Mouse (Mus musculus) kidney, embryonic 15.5 days (tissue): ENCODE measurements around the gene Prcc. TPM values are rescaled to one million over a fixed set of nuclear protein-coding genes. Genes with fewer than 3 reads are reported as not detected.

Experiments
- ATAC-seq: fragments of 200-750 bp; cut with Nextera tagmentation; replicated peaks from 2 replicates; pipeline ENCODE4 v1.8.0; 2017; ENCODE audit warnings: moderate TSS enrichment; ENCODE audit not compliant: low FRiP score
- H3K27ac ChIP-seq: fragments of 300-500 bp; sonication (generic); 2 replicates; pipeline ENCODE4 v1.5.1; 2015; ENCODE audit warnings: mild to moderate bottlenecking, inconsistent platforms
- H3K27me3 ChIP-seq: fragments of 300-500 bp; sonication (generic); 2 replicates; pipeline ENCODE4 v1.6.1; 2015; ENCODE audit warnings: inconsistent platforms
- H3K36me3 ChIP-seq: fragments of 300-500 bp; sonication (generic); 2 replicates; pipeline ENCODE4 v1.6.1; 2015; ENCODE audit warnings: inconsistent platforms
- H3K4me1 ChIP-seq: fragments of 300-500 bp; sonication (generic); 2 replicates; pipeline ENCODE4 v1.6.1; 2015; ENCODE audit warnings: inconsistent platforms
- H3K4me2 ChIP-seq: fragments of 300-500 bp; sonication (generic); 2 replicates; pipeline ENCODE4 v1.6.1; 2015; ENCODE audit warnings: moderate library complexity, mild to moderate bottlenecking, inconsistent platforms
- H3K4me3 ChIP-seq: fragments of 300-500 bp; sonication (generic); replicated peaks from 2 replicates; pipeline ENCODE4 v1.5.1; 2015; ENCODE audit warnings: mild to moderate bottlenecking, inconsistent platforms
- H3K9ac ChIP-seq: fragments of 300-500 bp; sonication (generic); 2 replicates; pipeline ENCODE4 v1.6.1; 2015; ENCODE audit warnings: mild to moderate bottlenecking, inconsistent platforms
- H3K9me3 ChIP-seq: fragments of 300-500 bp; sonication (generic); replicated peaks from 2 replicates; pipeline ENCODE4 v1.6.1; 2016; ENCODE audit warnings: inconsistent platforms
- WGBS: fragments of 180-500 bp; shearing (Covaris S2); methylation state at CpG from one replicate; pipeline ENCODE4 v1.1.7; 2015; ENCODE audit warnings: mixed read lengths; 5-methylcytosine and 5-hydroxymethylcytosine counted together
- polyA plus RNA-seq: library from polyadenylated mRNA; unstranded; fragments of >200 nt; fragmentation: Nextera tagmentation; extraction: Ambion mirVana; gene quantifications from 2 replicates; pipeline ENCODE4 v1.2.1, GENCODE M21; 2015

Prcc gene
- polyA plus RNA-seq, 1 experiment from 2014 or later: 16.1 TPM

DNA sequence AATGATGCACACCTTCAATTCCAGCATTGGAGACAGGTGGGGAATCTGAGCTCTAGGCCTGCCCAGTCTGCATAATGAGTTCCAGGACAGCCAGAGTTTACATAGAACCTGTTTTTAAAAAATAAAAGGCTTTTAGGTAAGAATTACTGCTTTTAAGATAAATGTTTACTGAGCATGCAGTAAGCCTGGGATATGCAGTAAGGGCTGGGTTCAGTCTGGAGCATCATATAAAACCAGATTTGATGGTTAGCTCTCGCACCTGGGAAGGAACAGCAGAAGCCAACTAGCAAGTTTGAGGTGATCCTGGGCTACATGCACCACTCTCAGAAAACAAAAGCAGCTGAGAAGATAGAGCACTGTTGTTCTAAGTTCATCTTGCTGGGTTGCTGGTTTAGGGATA, 33.1 kb upstream of the Prcc start:
- H3K27me3 ChIP-seq: no peaks in the 10 kb centered on the region
- peak overlapping the region; percentile 92; the same call in 1 of the 2 replicates for H3K27ac ChIP-seq
- H3K36me3 ChIP-seq: peaks cover 64% of the 10 kb centered on the region
- H3K9ac ChIP-seq: no peak overlapping the region
- H3K4me1 ChIP-seq: peaks cover 9% of the 10 kb centered on the region
- H3K9me3 ChIP-seq: no peaks in the 10 kb centered on the region
- whole genome bisulfite sequencing: 94% methylated on average over 1 of the region's 1 CpGs
- ATAC-seq: no peak
- H3K4me2 ChIP-seq: peak overlapping the region; percentile 67; the same call in 1 of the 2 replicates
- 0 out of 2 replicates have a peak overlapping the region, but pooled peaks have one; percentile 66 for H3K4me3 ChIP-seq

DNA sequence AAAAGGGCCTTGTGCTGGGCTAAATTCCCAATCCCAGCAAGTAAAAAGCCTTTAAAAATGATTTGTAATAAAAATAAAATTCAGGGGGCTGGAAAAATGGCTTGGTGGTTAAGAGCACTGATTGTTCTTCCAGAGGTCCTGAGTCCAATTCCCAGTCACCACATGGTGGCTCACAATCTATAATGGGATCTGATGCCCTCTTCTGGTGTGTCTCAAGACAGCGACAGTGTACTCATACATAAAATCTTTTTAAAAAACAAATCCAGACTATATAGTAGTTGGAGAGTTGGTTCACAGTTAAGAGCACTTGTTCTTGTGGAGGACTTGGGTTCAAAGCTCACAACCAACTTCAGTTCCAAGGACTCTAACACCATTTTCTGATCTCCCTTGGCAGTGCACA, 31.6 kb upstream of the Prcc start:
- Histone ChIP-seq H3K4me3 (no peak overlapping the region), H3K9ac (no peak overlapping the region), H3K36me3 (peaks cover 59% of the 10 kb centered on the region), H3K4me1 (peaks cover 9% of the 10 kb centered on the region), H3K9me3 (no peaks in the 10 kb centered on the region), H3K4me2 (no peak overlapping the region), H3K27me3 (no peaks in the 10 kb centered on the region), H3K27ac (no peak overlapping the region)
- no peak for ATAC-seq
- 82% methylated on average over 1 of the region's 1 CpGs for WGBS

DNA sequence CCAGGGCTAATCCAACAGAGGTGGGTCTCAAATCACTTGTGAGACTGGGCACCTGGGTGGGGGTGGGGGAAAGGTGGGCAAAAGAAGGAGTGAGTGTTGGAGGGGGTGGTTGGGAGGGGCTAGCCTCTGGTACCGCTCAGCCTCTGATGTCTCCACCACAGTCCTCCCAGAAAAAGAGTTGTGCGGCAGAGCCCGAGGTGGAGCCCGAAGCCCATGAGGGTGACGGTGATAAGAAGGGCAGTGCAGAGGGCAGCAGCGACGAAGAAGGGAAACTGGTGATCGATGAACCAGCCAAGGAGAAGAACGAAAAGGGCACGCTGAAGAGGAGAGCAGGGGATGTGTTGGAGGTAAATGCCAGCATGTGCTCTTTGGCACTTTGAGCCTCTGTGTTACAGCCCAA, 28.5 kb upstream of the Prcc start:
- Histone ChIP-seq H3K4me2 (no peak overlapping the region), H3K4me3 (no peak overlapping the region), H3K4me1 (peaks cover 25% of the 10 kb centered on the region), H3K9ac (no peak overlapping the region), H3K27ac (no peak overlapping the region), H3K36me3 (peaks cover 54% of the 10 kb centered on the region), H3K9me3 (no peaks in the 10 kb centered on the region), H3K27me3 (no peaks in the 10 kb centered on the region)
- no peak for ATAC-seq
- 94% methylated on average over 10 of the region's 10 CpGs for WGBS

DNA sequence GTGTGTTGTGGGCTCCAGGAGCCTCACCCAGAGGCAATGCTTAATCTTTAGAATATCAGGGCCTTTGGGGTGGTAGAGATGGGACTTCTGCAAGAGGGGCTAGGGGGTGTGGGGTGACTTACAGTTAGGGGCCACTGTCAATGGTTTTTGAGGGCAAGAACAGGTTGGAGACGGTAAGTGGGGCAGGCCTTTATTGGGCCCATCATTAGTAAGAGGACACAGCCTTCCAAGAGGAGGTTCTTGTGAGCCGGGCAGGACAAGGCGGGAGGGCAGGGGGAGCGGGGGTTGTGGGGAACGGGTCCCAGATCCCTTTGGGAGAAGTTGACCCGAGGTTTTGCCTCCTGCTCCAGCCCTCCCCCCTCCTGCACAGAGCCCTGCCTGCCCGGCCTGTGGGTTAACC, 28.1 kb upstream of the Prcc start:
- Histone ChIP-seq H3K27ac (no peak overlapping the region), H3K9me3 (no peaks in the 10 kb centered on the region), H3K27me3 (no peaks in the 10 kb centered on the region), H3K36me3 (peaks cover 54% of the 10 kb centered on the region), H3K4me1 (peaks cover 29% of the 10 kb centered on the region), H3K9ac (no peak overlapping the region), H3K4me3 (no peak overlapping the region), H3K4me2 (no peak overlapping the region)
- 81% methylated on average over 7 of the region's 7 CpGs for WGBS
- no peak for ATAC-seq

DNA sequence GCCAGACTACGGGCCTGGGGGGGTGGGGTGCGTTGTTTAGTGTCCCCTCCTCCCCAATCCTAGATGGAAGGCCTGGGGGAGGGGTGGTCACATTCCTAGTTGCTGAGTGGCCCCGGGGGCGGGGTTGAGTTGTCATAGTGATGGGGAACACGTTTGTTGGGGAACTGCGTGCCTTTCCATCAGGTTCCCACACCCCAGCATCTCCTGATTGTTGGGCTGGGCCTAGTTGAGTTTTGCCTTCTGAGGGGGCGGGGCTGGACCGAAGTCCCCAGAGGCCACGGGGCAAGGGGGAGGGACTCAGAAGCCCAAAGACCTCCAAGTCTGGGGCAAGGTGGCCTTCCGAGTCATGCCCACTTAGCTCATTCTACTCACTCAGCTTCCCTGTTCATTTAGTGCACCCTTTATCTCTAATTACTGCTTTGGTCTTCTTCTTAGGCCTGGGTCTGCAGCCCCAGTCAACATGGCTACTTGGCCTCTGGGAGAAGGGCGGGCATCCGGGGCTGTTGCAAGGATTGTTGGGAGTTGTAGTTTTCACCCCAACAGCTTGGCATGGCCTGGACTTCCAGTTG, 25.2 kb upstream of the Prcc start:
- Histone ChIP-seq H3K27ac (peak overlapping the region; percentile 98), H3K4me2 (peak overlapping the region; percentile 80), H3K9ac (peak overlapping the region; percentile 38; the same call in 1 of the 2 replicates), H3K9me3 (no peaks in the 10 kb centered on the region), H3K36me3 (peaks cover 31% of the 10 kb centered on the region), H3K27me3 (no peaks in the 10 kb centered on the region), H3K4me3 (peak overlapping the region; percentile 44), H3K4me1 (peaks cover 45% of the 10 kb centered on the region)
- ATAC-seq: peak; percentile 46
- WGBS: 6% methylated on average over 12 of the region's 12 CpGs

DNA sequence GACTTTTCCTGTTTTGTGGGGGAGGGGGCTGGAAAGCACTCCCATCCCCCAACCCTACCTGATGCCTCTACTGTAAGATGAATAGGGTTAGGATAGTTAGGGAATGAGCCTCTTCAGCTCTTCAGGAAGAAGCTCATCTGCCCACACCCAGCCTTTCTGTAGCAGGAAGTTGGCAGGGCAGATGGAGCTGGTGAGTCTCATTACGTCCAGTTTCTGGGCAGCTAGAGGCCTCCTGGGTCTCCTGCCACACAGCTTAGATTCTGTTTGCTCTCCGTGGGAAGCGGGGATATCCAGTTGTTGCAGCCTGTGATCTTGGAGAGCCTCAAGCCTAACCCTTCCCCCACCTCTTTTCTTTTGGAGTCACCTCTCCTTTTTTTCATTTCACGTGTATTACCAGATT, 24.5 kb upstream of the Prcc start:
- WGBS: 5% methylated on average over 4 of the region's 4 CpGs
- Histone ChIP-seq H3K4me1 (peaks cover 45% of the 10 kb centered on the region), H3K9me3 (no peaks in the 10 kb centered on the region), H3K9ac (peak overlapping the region; percentile 38; the same call in 1 of the 2 replicates), H3K36me3 (peaks cover 23% of the 10 kb centered on the region), H3K27ac (peak overlapping the region; percentile 98), H3K4me2 (peak overlapping the region; percentile 80), H3K27me3 (no peaks in the 10 kb centered on the region), H3K4me3 (peak overlapping the region; percentile 44)
- no peak for ATAC-seq

DNA sequence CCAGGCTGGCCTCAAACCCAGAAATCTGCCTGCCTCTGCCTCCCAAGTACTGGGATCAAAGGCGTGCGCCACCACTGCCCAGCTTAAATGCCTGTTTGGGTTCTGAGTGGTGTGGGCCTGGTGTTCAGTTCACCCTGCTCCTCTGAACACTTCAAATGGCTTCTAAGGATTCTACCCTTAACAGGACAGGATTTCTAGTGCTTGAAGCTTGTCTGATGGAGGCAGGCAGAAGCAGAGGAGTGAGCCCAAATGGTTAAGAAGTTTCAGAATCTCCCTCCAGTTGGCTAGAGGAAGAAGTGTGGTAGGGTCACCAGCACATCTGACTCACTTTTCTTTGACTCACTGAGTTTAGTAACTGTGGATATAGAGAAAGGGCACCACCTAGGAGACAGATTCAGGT, 24.0 kb upstream of the Prcc start:
- peaks cover 45% of the 10 kb centered on the region for H3K4me1 ChIP-seq
- WGBS: 82% methylated on average over 2 of the region's 2 CpGs
- H3K27me3 ChIP-seq: no peaks in the 10 kb centered on the region
- H3K9ac ChIP-seq: no peak overlapping the region
- peak overlapping the region; percentile 44 for H3K4me3 ChIP-seq
- peak overlapping the region; percentile 80 for H3K4me2 ChIP-seq
- H3K36me3 ChIP-seq: peaks cover 18% of the 10 kb centered on the region
- H3K9me3 ChIP-seq: no peaks in the 10 kb centered on the region
- H3K27ac ChIP-seq: peak overlapping the region; percentile 98
- ATAC-seq: no peak

DNA sequence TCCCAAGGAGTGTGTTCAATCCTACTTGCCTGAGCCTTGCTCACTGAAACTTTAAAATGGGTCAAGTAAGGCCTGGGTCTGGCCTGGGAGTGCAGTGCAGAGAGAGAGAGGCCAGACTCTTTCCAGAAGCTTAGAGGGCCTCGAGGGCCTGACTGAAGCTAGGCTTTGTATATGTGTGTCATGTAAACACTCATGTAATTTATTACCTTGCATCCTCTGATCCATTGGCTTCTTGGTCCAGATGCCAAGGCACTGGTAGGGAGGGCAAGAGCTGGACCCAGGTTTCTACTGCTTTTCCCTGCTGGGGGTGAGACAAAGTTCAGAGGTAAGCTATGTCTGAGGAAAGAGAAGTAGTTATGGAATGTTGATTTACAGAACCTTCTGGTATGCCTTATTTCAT, 22.5 kb upstream of the Prcc start:
- peaks cover 45% of the 10 kb centered on the region for H3K4me1 ChIP-seq
- H3K4me3 ChIP-seq: peak overlapping the region; percentile 99
- H3K27me3 ChIP-seq: no peaks in the 10 kb centered on the region
- 0% methylated on average over 1 of the region's 1 CpGs for WGBS
- peak overlapping the region; percentile 98 for H3K27ac ChIP-seq
- H3K9ac ChIP-seq: peak overlapping the region; percentile 99
- H3K9me3 ChIP-seq: no peaks in the 10 kb centered on the region
- H3K36me3 ChIP-seq: peaks cover 4% of the 10 kb centered on the region
- peak overlapping the region; percentile 80 for H3K4me2 ChIP-seq
- ATAC-seq: no peak

DNA sequence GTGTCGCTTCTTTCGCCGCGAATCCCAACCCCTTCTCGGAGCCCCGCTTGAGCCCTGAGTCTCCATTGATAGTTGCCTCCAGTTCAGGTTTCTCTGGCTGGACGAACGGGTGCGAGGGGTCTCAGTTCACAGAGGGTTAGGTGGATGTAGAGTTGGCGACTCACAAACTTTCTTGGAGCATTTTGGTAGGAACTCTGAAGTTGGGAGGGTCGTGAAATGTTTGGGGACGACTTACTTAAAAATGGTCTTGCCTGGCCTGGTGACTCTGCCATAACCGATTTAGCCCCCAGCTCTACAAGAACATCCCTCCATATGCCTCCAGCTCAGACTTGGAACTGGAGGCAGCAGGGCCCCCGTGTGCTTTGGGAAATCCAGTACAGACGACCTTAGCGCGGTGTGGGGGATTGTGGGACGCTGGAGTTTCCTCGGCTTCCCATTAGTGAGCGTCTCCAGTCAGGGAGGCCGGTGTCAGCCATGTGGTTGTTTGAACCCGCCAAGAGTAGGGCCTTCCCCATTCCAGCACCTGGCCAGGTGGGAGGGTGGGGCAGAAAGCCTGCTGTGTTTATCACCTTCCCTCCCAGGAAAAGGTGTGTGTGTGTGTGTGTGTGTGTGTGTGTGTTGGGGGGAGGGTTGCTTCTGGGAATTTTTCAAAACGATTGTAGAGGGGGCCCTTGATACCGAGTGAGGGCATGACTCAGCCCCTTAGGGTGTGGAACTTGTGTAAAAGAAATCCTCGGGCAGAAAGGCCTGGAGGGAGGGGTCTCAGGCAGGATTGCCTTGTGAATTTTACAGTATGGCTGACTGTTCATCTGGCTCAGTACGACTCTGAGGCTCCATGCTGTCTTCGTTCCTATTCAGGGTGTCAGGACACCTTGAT, 21.8 kb upstream of the Prcc start:
- H3K36me3 ChIP-seq: no peaks in the 10 kb centered on the region
- WGBS: under 1% methylated on average over 27 of the region's 27 CpGs
- H3K27me3 ChIP-seq: no peaks in the 10 kb centered on the region
- peak overlapping the region; percentile 80 for H3K4me2 ChIP-seq
- peak overlapping the region; percentile 99 for H3K4me3 ChIP-seq
- H3K4me1 ChIP-seq: peaks cover 45% of the 10 kb centered on the region
- H3K9ac ChIP-seq: peak overlapping the region; percentile 99
- H3K9me3 ChIP-seq: no peaks in the 10 kb centered on the region
- peak overlapping the region; percentile 98 for H3K27ac ChIP-seq
- ATAC-seq: no peak

DNA sequence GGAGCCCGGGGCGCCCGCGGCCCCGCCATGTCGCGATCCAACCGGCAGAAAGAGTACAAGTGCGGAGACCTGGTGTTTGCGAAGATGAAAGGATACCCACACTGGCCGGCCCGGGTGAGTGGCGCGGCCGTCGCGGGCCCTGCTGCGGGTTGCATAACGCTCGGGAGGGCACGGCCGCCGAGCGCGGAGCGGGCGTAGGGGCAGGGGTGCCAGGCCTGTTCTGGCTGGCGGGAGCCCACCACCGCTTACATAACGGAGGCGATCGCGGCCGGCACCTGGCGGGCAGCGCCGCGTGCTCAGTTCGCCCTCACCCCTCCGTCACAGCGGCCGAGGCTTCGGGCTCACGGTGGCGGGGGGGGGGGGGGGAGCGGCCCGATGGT, 21.2 kb upstream of the Prcc start:
- under 1% methylated on average over 38 of the region's 47 CpGs for WGBS
- Histone ChIP-seq H3K4me2 (peak overlapping the region; percentile 80), H3K9me3 (no peaks in the 10 kb centered on the region), H3K36me3 (no peaks in the 10 kb centered on the region), H3K27ac (peak overlapping the region; percentile 98), H3K27me3 (no peaks in the 10 kb centered on the region), H3K4me1 (peaks cover 45% of the 10 kb centered on the region), H3K9ac (peak overlapping the region; percentile 99), H3K4me3 (peak overlapping the region; percentile 99)
- ATAC-seq: peak; percentile 9; the same call in 1 of the 2 replicates

DNA sequence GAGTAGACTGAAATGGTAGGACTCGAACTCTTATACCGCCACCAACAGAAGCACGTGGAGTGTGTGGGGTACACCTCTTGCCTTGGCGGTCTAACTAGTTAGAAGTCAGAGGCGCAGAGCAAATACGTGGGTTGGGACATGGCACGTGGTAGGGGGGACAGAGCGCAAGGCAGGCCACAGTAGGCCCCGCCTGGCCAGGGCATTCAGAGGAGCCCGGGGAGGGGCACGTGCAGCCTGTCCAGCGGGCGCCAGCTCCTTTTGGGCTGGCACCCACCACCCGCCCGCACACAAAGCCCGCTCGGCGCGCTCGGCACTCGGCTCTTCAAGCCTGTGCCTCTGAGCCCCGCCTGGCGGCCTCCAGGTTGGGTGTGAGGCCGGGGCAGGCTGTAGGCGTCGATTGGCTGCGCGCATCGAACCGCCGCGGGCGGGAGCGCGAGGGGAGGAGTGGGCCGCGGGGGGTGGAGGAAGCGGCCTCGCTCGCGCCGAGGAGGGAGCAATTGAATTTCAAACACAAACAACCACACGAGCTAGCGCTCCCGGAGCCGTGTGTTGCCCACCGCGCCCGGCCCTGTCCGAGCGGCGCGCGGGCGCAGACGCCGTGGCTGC, 20.6 kb upstream of the Prcc start, which contains the start of gene Hdgf:
Hdgf (plus strand) TSS at position 442 of the 606 bp plus-strand sequence.
- no peaks in the 10 kb centered on the region for H3K36me3 ChIP-seq
- no peaks in the 10 kb centered on the region for H3K27me3 ChIP-seq
- peak; percentile 94 for ATAC-seq
- H3K4me2 ChIP-seq: peak within 1 kb of the TSS; percentile 80
- H3K9me3 ChIP-seq: no peaks in the 10 kb centered on the region
- peak within 1 kb of the TSS; percentile 99 for H3K4me3 ChIP-seq
- peak within 1 kb of the TSS; percentile 98 for H3K27ac ChIP-seq
- H3K9ac ChIP-seq: peak within 1 kb of the TSS; percentile 99
- H3K4me1 ChIP-seq: peaks cover 41% of the 10 kb centered on the region
- WGBS: under 1% methylated on average over 52 of the region's 57 CpGs

DNA sequence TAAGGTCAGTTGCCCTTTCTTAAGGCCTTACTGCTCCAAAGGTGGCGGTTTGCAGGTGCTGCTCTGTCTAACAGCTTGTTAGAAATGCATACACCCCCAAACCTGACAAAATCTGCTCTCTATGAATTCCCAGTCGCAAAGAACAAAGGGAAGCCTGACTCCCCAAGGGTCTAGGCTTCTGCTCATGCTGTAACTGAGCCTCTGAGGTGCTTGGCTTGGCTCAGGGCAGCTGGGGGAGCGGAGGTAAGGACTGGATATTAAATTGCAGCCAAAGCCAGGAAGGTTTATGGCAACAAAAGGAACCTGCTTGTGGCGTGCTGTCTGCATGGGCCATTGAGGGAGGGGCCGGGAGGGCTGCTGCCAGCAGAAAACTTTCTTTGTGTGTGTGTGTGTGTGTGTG, 18.4 kb upstream of the Prcc start:
- 36% methylated on average over 5 of the region's 5 CpGs for WGBS
- Histone ChIP-seq H3K9ac (no peak overlapping the region), H3K4me2 (no peak overlapping the region), H3K36me3 (no peaks in the 10 kb centered on the region), H3K4me3 (no peak overlapping the region), H3K4me1 (peaks cover 19% of the 10 kb centered on the region), H3K27me3 (no peaks in the 10 kb centered on the region), H3K27ac (peak overlapping the region; percentile 74), H3K9me3 (no peaks in the 10 kb centered on the region)
- ATAC-seq: no peak
